Mouse (Mus musculus): ENCODE results near the gene Raph1.

GRCm38 (mm10) chr1:60432497-60432896 is 134.4 kb downstream of the Raph1 start:
- TF ChIP-seq POLR2A (IDR thresholded peaks at IDR 0.05; ENCODE audit: control insufficient read depth, low read depth, low read length) (no peak), CTCF (IDR thresholded peaks at IDR 0.05; ENCODE audit: control insufficient read depth, insufficient read depth, insufficient replicate concordance, low read depth, low read length) (no peak)
